Mouse (Mus musculus) B cell, adult 2 months (primary cell): ENCODE measurements around the gene 1700012B07Rik.

Source experiments
- DNase-seq, 2 experiments: peaks; one replicate each; pipeline ENCODE4 v3.0.0; 2022

Gene 1700012B07Rik

GRCm38 (mm10) chr11:109845601-109846000 lies 17.8 kb upstream of the 1700012B07Rik start:
- DNase-seq = no peak

GRCm38 (mm10) chr11:109844466-109844865 lies 16.6 kb upstream of the 1700012B07Rik start:
- no peak for DNase-seq

GRCm38 (mm10) chr11:109830368-109830767 lies 2.5 kb upstream of the 1700012B07Rik start:
- no peak for DNase-seq

GRCm38 (mm10) chr11:109822280-109822679 lies 5.6 kb downstream of the 1700012B07Rik start:
- DNase-seq = no peak

- no peak for DNase-seq
Observed at GRCm38 (mm10) chr11:109817405-109817804, 10.4 kb downstream of the 1700012B07Rik start.

- no peak for DNase-seq
Observed at GRCm38 (mm10) chr11:109816911-109817310, 10.9 kb downstream of the 1700012B07Rik start.

GRCm38 (mm10) chr11:109811721-109812120 lies 16.1 kb downstream of the 1700012B07Rik start:
- no peak for DNase-seq

- DNase-seq = no peak
Observed at GRCm38 (mm10) chr11:109809175-109809855, 18.5 kb downstream of the 1700012B07Rik start.

GRCm38 (mm10) chr11:109801515-109801914 lies 26.3 kb downstream of the 1700012B07Rik start:
- DNase-seq = no peak

- no peak for DNase-seq
Observed at GRCm38 (mm10) chr11:109797531-109797930, 30.3 kb downstream of the 1700012B07Rik start.

GRCm38 (mm10) chr11:109795536-109795935 lies 32.3 kb downstream of the 1700012B07Rik start:
- DNase-seq = no peak

GRCm38 (mm10) chr11:109793578-109793977 lies 34.3 kb downstream of the 1700012B07Rik start:
- no peak for DNase-seq

- no peak for DNase-seq
Observed at GRCm38 (mm10) chr11:109792401-109792997, 35.3 kb downstream of the 1700012B07Rik start.

GRCm38 (mm10) chr11:109791965-109792364 lies 35.9 kb downstream of the 1700012B07Rik start:
- DNase-seq = no peak

GRCm38 (mm10) chr11:109790221-109790620 lies 37.6 kb downstream of the 1700012B07Rik start:
- no peak for DNase-seq

- DNase-seq = no peak
Observed at GRCm38 (mm10) chr11:109785392-109785791, 42.5 kb downstream of the 1700012B07Rik start.

- DNase-seq = no peak
Observed at GRCm38 (mm10) chr11:109771381-109771780, 56.5 kb downstream of the 1700012B07Rik start.

- DNase-seq = no peak
Observed at GRCm38 (mm10) chr11:109770185-109770584, 57.7 kb downstream of the 1700012B07Rik start.

GRCm38 (mm10) chr11:109769091-109769490 lies 58.8 kb downstream of the 1700012B07Rik start:
- no peak for DNase-seq

- no peak for DNase-seq
Observed at GRCm38 (mm10) chr11:109760063-109760462, 67.8 kb downstream of the 1700012B07Rik start.

GRCm38 (mm10) chr11:109758616-109759215 lies 69.1 kb downstream of the 1700012B07Rik start:
- DNase-seq = no peak

GRCm38 (mm10) chr11:109754105-109754602 lies 73.7 kb downstream of the 1700012B07Rik start:
- DNase-seq = no peak

GRCm38 (mm10) chr11:109751636-109752603 lies 75.9 kb downstream of the 1700012B07Rik start:
- DNase-seq = no peak
